Mouse (Mus musculus): Measurements from ENCODE around the gene Gcdh. TPM values are rescaled to one million over a fixed set of nuclear protein-coding genes. Genes with fewer than 3 reads are reported as not detected.
A peak's percentile ranks its signal among the peaks of the same experiment; 100 is the strongest.

Gcdh gene
- polyA plus RNA-seq, 1 experiment from 2014 or later, result 42.1 TPM

GRCm38 (mm10) chr8:84925557-84925956 lies 31.8 kb upstream of the Gcdh start:
- Histone ChIP-seq H3K4me2 (replicated peaks) (no peak overlapping the region), H3K4me1 (peaks cover 8% of the 10 kb centered on the region; the same call in 1 of the 2 replicates), H3K4me3 (no peak overlapping the region), H3K9ac (no peak overlapping the region), H3K27ac (no peak overlapping the region), H3K27me3 (peaks cover 49% of the 10 kb centered on the region), H3K9me3 (no peaks in the 10 kb centered on the region), H3K36me3 (no peaks in the 10 kb centered on the region)
- 65% methylated on average over 7 of the region's 7 CpGs for WGBS
- ATAC-seq (ENCODE audit: low FRiP score, low read depth), result no peak

DNA sequence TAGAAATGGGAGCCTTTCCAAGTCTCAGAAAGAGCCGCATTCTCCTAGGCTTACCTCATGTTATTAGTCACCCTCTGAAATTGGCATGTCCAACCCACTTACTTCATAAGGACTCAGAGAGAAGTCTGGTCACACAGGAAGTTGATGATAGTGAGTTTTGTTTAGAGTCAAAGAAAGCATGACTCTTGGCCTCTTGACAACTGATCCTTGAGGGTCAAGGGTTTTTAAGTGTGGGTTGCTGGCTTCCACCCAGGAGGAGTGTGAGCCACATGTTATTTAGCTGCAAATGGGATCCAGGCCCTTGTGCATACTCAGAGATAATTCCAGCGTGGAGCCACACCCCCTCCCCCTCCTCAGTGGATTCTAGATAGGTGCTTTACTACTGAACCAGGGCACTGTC lies 27.9 kb upstream of the Gcdh start:
- Histone ChIP-seq H3K36me3 (no peaks in the 10 kb centered on the region), H3K27ac (no peak overlapping the region), H3K4me2 (replicated peaks) (no peak overlapping the region), H3K4me1 (no peaks in the 10 kb centered on the region), H3K27me3 (peaks cover 55% of the 10 kb centered on the region), H3K9ac (no peak overlapping the region), H3K9me3 (no peaks in the 10 kb centered on the region), H3K4me3 (no peak overlapping the region)
- ATAC-seq (ENCODE audit: low FRiP score, low read depth), result no peak
- WGBS, result 73% methylated on average over 2 of the region's 2 CpGs

- peaks cover 72% of the 10 kb centered on the region for H3K27me3 ChIP-seq
- H3K4me3 ChIP-seq, result no peak overlapping the region
- H3K27ac ChIP-seq, result no peak overlapping the region
- H3K36me3 ChIP-seq, result no peaks in the 10 kb centered on the region
- ATAC-seq (ENCODE audit: low FRiP score, low read depth), result no peak
- no peak overlapping the region for H3K9ac ChIP-seq
- H3K4me2 ChIP-seq (replicated peaks), result no peak overlapping the region
- H3K4me1 ChIP-seq, result no peaks in the 10 kb centered on the region
- WGBS, result 90% methylated on average over 15 of the region's 15 CpGs
- H3K9me3 ChIP-seq, result peaks cover 11% of the 10 kb centered on the region; the same call in 1 of the 2 replicates
Measured at GRCm38 (mm10) chr8:84918646-84919045, 24.9 kb upstream of the Gcdh start.

GRCm38 (mm10) chr8:84917781-84918180 lies 24.1 kb upstream of the Gcdh start:
- Histone ChIP-seq H3K4me1 (peaks cover 4% of the 10 kb centered on the region; the same call in 1 of the 2 replicates), H3K4me2 (replicated peaks) (no peak overlapping the region; the same call in 1 of the 2 replicates), H3K9me3 (peaks cover 11% of the 10 kb centered on the region; the same call in 1 of the 2 replicates), H3K27ac (no peak overlapping the region), H3K27me3 (peaks cover 76% of the 10 kb centered on the region), H3K36me3 (no peaks in the 10 kb centered on the region), H3K9ac (no peak overlapping the region), H3K4me3 (no peak overlapping the region)
- ATAC-seq (ENCODE audit: low FRiP score, low read depth), result no peak
- WGBS, result 25% methylated on average over 20 of the region's 20 CpGs

DNA sequence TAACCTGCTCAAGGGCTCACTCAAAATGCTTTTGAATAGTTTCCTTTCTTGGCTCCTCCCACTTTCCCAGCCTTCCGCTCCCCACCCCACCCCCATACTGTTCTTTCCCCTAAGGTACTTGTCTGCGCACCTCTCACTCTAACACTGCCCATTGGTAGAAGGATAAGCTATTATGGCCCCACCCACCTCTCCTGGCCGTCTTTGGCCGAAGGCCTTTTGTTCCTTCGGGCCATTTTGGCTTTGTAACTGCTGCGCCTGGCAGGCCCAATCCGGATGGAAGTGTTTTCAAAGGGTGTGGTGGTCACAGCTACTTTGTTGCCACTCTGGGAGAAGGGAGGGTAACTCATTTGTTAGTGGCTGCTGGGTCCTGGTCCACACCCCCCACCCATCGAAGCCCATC lies 21.5 kb upstream of the Gcdh start:
- Histone ChIP-seq H3K27ac (no peak overlapping the region), H3K4me2 (replicated peaks) (no peak overlapping the region), H3K9me3 (peaks cover 11% of the 10 kb centered on the region; the same call in 1 of the 2 replicates), H3K4me1 (peaks cover 10% of the 10 kb centered on the region), H3K36me3 (peaks cover 7% of the 10 kb centered on the region), H3K4me3 (no peak overlapping the region), H3K27me3 (peaks cover 95% of the 10 kb centered on the region), H3K9ac (no peak overlapping the region)
- 85% methylated on average over 8 of the region's 8 CpGs for WGBS
- ATAC-seq (ENCODE audit: low FRiP score, low read depth), result no peak

DNA sequence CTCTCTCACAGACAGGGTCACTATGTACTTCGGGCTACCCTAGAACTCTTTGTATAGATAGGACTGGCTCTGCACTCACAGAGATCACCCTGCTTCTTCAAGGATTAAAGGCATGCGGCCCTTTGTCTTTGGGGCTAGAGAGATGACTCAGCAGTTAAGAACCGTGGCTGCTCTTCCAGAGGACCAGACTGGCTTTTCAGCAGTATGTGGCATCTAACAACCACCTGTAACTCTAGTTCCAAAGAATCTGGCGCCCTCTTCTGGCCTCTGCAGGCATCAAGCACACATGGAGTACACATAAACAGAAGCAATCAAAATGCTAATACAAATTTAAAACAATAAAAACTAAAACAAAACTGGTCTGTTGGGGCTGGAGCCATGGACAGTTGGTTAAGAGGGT lies 20.2 kb upstream of the Gcdh start:
- no peak for ATAC-seq (ENCODE audit: low FRiP score, low read depth)
- Histone ChIP-seq H3K9ac (no peak overlapping the region), H3K9me3 (peaks cover 11% of the 10 kb centered on the region; the same call in 1 of the 2 replicates), H3K27ac (no peak overlapping the region), H3K36me3 (peaks cover 8% of the 10 kb centered on the region), H3K27me3 (peaks cover 98% of the 10 kb centered on the region), H3K4me1 (peaks cover 20% of the 10 kb centered on the region), H3K4me3 (peak overlapping the region; percentile 50), H3K4me2 (replicated peaks) (peak overlapping the region; percentile 94; the same call in 1 of the 2 replicates)
- 39% methylated on average over 4 of the region's 4 CpGs for WGBS

- 7% methylated on average over 9 of the region's 9 CpGs for WGBS
- Histone ChIP-seq H3K36me3 (peaks cover 8% of the 10 kb centered on the region), H3K27me3 (peaks cover 96% of the 10 kb centered on the region), H3K27ac (no peak overlapping the region), H3K9ac (peak overlapping the region; percentile 64), H3K4me3 (peak overlapping the region; percentile 50), H3K4me1 (peaks cover 22% of the 10 kb centered on the region), H3K9me3 (peaks cover 11% of the 10 kb centered on the region; the same call in 1 of the 2 replicates), H3K4me2 (replicated peaks) (peak overlapping the region; percentile 94)
- no peak for ATAC-seq (ENCODE audit: low FRiP score, low read depth)
Measured at GRCm38 (mm10) chr8:84913502-84913900, 19.8 kb upstream of the Gcdh start.

DNA sequence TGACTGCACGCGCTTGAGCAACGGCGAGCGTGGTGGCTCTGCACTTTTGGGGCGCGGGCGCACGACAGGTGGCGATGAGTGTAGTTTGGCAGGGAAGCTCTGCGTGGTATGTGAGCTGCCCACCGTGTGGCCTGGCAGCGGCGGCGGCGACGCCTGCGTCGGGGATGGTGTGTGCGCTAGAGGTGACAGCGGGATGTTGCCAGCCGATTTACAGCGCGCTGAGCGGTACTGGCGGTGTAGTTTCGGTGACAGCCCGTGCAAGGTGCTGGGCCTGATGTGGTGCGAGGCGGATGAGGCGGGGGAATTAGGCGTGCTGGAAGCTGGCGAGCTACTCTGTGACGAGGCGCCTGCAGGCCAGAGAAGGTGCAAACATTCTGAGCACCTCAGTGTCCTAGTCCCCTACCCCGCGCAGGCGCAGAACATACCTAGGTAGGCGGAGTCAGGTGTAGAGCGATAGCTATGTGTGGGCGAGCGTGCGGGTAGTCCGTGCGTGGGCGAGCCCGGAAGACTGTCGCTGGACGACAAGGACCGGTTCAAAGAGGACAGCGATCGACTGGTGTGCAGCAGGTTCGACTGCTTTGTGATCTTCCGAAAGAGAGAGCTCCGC lies 19.3 kb upstream of the Gcdh start:
- Histone ChIP-seq H3K36me3 (peaks cover 8% of the 10 kb centered on the region), H3K4me3 (peak overlapping the region; percentile 50), H3K27ac (no peak overlapping the region), H3K27me3 (peaks cover 91% of the 10 kb centered on the region), H3K9me3 (peaks cover 11% of the 10 kb centered on the region; the same call in 1 of the 2 replicates), H3K4me1 (peaks cover 22% of the 10 kb centered on the region), H3K9ac (peak overlapping the region; percentile 64), H3K4me2 (replicated peaks) (peak overlapping the region; percentile 94)
- ATAC-seq (ENCODE audit: low FRiP score, low read depth), result peak; percentile 56
- WGBS, result under 1% methylated on average over 55 of the region's 55 CpGs

GRCm38 (mm10) chr8:84912391-84912790 lies 18.7 kb upstream of the Gcdh start:
- WGBS, result 20% methylated on average over 27 of the region's 27 CpGs
- Histone ChIP-seq H3K9me3 (peaks cover 11% of the 10 kb centered on the region; the same call in 1 of the 2 replicates), H3K36me3 (peaks cover 8% of the 10 kb centered on the region), H3K4me1 (peaks cover 22% of the 10 kb centered on the region), H3K27ac (no peak overlapping the region), H3K4me3 (peak overlapping the region; percentile 50), H3K9ac (peak overlapping the region; percentile 64), H3K4me2 (replicated peaks) (peak overlapping the region; percentile 94), H3K27me3 (peaks cover 85% of the 10 kb centered on the region)
- ATAC-seq (ENCODE audit: low FRiP score, low read depth), result no peak

DNA sequence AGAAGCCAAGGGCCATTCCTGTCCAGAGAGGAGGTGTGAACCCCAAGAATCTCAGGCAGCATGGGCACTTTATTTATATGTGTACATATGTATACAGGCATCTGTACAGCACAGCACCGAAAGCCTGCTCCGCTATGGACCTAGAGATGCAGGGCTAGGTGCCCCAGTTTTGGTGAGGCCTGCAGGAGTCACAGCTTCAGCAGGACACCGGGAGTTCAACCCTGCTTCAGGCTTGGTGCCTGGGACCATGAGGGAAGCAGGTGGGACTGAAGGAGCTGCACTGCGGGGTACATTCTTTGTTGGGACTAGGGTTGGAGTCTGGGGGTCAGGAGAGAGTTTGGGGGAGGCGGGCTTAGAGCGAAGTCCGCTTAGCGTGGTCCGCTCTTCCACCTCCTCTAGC lies 18.1 kb upstream of the Gcdh start:
- Histone ChIP-seq H3K36me3 (peaks cover 8% of the 10 kb centered on the region), H3K27ac (no peak overlapping the region), H3K9ac (no peak overlapping the region), H3K9me3 (peaks cover 11% of the 10 kb centered on the region; the same call in 1 of the 2 replicates), H3K27me3 (peaks cover 79% of the 10 kb centered on the region), H3K4me3 (no peak overlapping the region), H3K4me1 (peaks cover 22% of the 10 kb centered on the region), H3K4me2 (replicated peaks) (no peak overlapping the region)
- no peak for ATAC-seq (ENCODE audit: low FRiP score, low read depth)
- 87% methylated on average over 9 of the region's 9 CpGs for WGBS

GRCm38 (mm10) chr8:84910551-84910950 lies 16.8 kb upstream of the Gcdh start:
- no peak overlapping the region for H3K4me2 ChIP-seq (replicated peaks)
- peaks cover 8% of the 10 kb centered on the region for H3K36me3 ChIP-seq
- WGBS, result 85% methylated on average over 6 of the region's 6 CpGs
- H3K27ac ChIP-seq, result no peak overlapping the region
- peaks cover 22% of the 10 kb centered on the region for H3K4me1 ChIP-seq
- no peak overlapping the region for H3K4me3 ChIP-seq
- H3K27me3 ChIP-seq, result peaks cover 67% of the 10 kb centered on the region
- H3K9me3 ChIP-seq, result peaks cover 11% of the 10 kb centered on the region; the same call in 1 of the 2 replicates
- H3K9ac ChIP-seq, result no peak overlapping the region
- no peak for ATAC-seq (ENCODE audit: low FRiP score, low read depth)

GRCm38 (mm10) chr8:84909949-84910348 lies 16.2 kb upstream of the Gcdh start:
- H3K27ac ChIP-seq, result no peak overlapping the region
- WGBS, result 54% methylated on average over 5 of the region's 5 CpGs
- H3K9ac ChIP-seq, result no peak overlapping the region
- H3K4me1 ChIP-seq, result peaks cover 22% of the 10 kb centered on the region
- peaks cover 61% of the 10 kb centered on the region for H3K27me3 ChIP-seq
- H3K4me3 ChIP-seq, result no peak overlapping the region
- peaks cover 8% of the 10 kb centered on the region for H3K36me3 ChIP-seq
- H3K9me3 ChIP-seq, result 0 out of 2 replicates have a peak, but pooled peaks cover 5% of the 10 kb centered on the region
- no peak for ATAC-seq (ENCODE audit: low FRiP score, low read depth)
- H3K4me2 ChIP-seq (replicated peaks), result peak overlapping the region; percentile 81; the same call in 1 of the 2 replicates
